Mouse (Mus musculus) testis, postnatal 10 days (tissue): ENCODE measurements around the gene Nepro.

Source experiments
- DNase-seq: peaks from one replicate; pipeline ENCODE4 v3.0.0; 2021; ENCODE audit warnings: low spot score

The Nepro gene

GRCm38 (mm10) chr16:44724083-44724787, at the start of gene Nepro:
TSS of gene Nepro (plus strand) at chr16:44724301.
- DNase-seq, result peak; percentile 94

GRCm38 (mm10) chr16:44676357-44676756, 47.7 kb upstream of the Nepro start:
- no peak for DNase-seq

GRCm38 (mm10) chr16:44679082-44679481, 45.0 kb upstream of the Nepro start:
- no peak for DNase-seq

- no peak for DNase-seq
These were observed 44.6 kb upstream of the Nepro start for GRCm38 (mm10) chr16:44679503-44679971.

DNA sequence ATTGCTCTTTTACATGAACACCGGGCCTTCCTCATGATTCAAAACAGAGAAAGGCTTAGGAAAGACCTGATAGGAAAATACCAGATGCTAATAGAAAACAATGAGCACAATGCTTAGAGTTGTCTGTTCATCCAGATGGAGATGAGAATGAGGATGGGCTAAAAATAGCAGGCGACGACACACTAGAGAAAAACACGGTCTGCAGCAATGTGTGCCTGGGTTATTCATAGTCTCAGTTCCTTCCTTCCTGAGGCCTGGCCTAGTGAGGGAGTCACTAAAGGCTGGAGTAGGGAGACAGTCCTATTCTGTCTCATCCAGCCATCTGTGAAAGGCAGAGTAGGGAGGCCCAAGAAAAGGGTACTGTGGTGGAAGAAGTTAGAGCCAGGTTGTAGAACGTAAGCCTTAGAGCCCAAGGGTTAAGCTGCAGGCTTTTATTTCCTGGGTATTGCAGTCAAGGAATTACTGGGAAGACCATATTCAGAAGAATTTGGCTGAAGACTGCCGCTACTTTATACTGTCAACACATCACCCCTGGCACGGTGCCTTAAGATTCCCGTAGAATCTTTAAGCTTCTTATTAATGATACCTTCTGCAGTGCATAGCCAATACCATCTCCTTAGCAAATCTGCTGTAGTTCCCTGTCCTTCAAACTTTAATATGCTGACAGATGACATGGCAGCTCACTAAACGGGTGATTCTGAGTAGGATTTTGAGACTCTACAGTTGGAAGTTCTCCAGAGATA, 43.2 kb upstream of the Nepro start:
- no peak for DNase-seq

DNA sequence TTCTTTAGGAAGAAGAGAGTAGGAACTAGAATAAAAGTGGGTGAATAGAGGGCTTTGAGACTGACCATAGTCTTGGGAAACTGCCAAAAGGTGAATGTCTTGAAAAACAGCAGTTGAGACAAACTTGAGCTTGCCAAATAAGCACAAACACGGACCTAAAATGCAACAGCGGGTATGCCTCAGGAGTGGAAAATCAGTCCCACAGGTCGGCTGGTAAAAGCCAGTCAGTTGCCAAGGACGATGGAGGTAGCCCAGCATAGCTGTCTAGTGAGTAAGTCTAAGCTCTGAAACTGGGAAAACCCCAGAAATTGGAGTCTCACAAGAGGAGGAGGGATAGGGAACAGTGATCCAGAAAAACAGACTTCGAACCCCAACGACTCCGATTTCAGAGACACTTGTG, 39.5 kb upstream of the Nepro start:
- no peak for DNase-seq

- DNase-seq, result no peak
These were observed 38.7 kb upstream of the Nepro start for GRCm38 (mm10) chr16:44685401-44685800.

DNA sequence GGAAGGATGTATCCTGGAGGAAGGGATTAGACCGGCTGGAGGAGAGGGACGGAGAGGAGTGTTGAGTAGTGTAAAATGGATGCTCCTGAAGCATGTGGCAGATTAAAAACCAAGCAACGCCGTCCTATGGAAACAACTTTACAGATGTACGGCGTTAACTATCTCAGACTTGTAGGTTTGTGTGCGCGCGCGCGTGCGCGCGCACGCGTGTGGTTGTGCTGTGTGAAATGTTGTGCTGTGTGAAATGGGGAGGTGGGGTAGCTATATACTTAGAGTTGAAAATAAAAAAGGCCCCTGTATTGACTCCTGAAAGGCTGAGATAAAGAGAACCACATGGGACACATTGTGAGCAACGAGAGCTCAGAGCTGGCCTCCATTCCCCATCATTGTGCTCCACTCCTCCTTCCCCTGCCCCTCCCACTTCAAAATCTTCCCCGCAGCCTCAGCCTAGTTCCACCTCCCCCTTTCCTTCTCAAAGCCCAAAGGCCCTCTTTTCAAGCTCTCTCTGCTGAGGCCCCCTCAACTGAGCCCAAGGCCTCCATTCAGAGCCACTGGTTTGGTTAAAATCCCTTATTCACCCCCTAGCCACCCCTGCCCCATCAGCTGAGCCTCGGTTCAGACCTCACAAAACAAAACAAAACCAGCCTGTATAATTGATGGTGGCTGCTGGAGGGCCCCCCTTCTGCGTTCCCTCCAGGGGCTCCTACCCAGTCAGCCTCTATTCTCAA, 36.9 kb upstream of the Nepro start:
- no peak for DNase-seq

DNA sequence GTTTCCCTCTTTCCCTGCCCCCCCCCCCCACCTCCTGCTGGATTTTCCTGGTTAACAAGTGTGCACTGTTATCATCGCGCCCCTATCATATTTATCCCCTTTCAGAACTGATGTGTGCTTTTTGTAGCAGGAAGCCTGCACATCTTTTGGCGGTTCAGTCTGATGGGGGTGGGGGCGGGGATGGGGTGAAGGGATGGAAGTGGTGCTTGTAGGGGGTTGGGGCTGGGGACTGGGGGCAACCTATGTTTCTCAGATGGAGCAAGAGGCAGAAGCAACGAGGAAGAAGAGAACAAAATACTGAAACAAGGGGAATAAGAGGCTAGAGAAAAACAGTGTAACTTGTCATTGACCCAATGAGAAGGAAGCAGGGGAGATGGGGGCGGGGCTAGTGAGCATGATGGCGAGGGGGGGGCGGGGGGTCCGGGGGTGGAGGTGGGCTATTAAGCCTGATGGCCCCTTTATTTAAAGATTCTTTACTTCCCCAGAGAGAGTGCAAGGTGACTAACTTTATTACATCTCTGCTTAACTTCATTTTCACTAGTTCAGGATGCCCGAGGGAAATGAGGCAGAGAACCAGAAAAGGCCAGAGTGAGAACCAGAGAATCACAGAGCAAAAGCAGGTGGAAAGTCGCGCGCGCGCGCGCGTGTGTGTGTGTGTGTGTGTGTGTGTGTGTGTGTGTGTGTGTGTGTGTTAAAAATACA, 36.2 kb upstream of the Nepro start:
- DNase-seq, result no peak

GRCm38 (mm10) chr16:44688507-44688906, 35.6 kb upstream of the Nepro start:
- no peak for DNase-seq

GRCm38 (mm10) chr16:44690501-44690900, 33.6 kb upstream of the Nepro start:
- no peak for DNase-seq

GRCm38 (mm10) chr16:44691066-44691465, 33.0 kb upstream of the Nepro start:
- DNase-seq, result no peak

GRCm38 (mm10) chr16:44691561-44692141, 32.5 kb upstream of the Nepro start:
- DNase-seq, result peak; percentile 77

GRCm38 (mm10) chr16:44692541-44692940, 31.6 kb upstream of the Nepro start:
- no peak for DNase-seq

GRCm38 (mm10) chr16:44693695-44694094, 30.4 kb upstream of the Nepro start:
- no peak for DNase-seq

DNA sequence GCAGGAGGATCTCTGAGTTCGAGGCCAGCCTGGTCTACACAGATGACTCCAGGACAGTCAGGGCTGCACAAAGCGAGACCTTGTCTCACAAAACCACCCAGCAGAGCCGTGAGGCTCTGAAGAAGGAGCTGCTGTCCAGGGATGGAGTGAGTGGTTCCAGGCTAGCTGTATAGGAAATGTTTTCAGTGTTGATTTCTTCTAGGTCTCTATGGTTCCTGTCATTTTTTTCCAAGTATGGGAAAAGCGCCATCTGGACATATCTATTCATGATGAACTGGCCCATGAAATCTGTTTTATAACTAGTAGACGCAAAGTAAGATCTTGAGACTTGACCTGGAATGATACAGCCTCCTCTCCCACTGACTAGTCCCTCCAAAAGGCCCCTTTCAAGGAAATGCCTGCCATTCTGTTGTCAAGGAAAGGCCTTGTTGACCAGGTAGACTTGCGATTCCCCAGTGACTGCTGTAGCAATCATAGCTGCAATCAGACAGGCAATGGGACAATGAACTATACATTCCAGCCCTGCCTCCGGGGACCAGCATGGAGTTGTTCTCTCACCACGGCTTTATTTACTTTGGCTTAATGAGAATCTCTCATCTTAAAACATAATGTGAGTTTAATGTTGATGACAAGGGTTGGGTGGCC, 28.8 kb upstream of the Nepro start:
- DNase-seq, result no peak

GRCm38 (mm10) chr16:44695859-44696620, 28.1 kb upstream of the Nepro start:
- DNase-seq, result no peak

DNA sequence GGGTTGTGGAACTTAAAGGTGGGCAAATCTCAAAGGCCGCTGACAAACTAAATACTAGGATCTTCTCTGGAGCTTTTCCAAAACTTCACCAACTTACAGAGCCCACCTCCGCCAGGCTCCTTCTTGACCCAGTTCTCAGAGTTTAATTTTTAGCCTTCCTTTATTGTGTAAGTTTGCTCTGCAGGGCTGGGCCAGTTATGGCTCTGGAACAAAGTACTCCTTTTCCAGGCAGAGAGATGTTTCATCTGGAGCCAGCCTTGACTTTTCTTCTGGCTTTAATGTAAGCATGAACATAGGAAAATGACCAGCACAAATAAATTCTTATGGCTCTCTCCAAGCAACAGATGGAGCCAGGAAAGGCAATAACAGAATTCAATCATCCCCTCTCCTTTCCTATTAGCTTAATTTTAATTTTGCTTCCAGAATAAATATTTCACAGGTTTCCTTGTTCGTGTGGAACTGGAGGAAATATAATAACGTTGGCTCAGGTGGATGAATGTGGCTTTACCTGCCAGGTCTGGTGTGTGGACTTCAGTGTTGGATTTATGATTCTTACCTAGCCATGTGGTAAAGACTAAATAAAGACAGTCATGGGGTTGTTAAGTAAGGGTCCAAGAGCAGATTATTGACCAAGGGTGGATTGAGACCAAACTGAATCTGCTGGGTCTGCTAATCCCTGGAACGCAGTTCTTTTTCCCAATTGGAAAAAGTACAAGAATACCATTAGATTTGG, 26.5 kb upstream of the Nepro start:
- no peak for DNase-seq

GRCm38 (mm10) chr16:44701155-44701554, 22.9 kb upstream of the Nepro start:
- no peak for DNase-seq

DNA sequence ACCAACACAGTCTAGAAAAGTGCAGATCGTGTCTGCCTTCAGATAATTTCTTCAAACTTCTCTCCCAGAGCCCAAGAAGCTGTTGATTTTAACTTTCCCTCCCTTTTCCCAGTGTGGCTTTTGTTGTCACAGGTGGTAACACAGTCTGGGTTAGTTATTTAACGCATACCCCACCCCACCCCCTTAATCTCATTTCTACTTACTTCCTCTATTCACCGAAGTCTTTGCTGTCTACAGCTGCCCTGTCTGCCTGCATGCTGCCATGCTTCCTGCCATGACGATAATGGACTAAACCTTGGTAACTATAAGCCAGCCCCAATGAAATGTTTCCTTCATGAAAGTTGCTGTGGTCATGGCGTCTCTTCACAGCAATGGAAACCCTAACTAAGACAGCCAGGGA, 21.8 kb upstream of the Nepro start:
- DNase-seq, result no peak
